Mouse (Mus musculus) hindbrain, embryonic 15.5 days (tissue): ENCODE data around the gene Mapk9. TPM values are rescaled to one million over a fixed set of nuclear protein-coding genes. Genes with fewer than 3 reads are reported as not detected.

Source experiments
- ATAC-seq: fragments of 200-750 bp; cut with Nextera tagmentation; 2 replicates; pipeline ENCODE4 v1.8.0; 2017; ENCODE audit warnings: low read depth, moderate number of reproducible peaks, moderate TSS enrichment; ENCODE audit not compliant: low FRiP score
- H3K27ac ChIP-seq: fragments of 300-500 bp; sonication (generic); replicated peaks from 2 replicates; pipeline ENCODE4 v1.5.1; 2015; ENCODE audit warnings: mild to moderate bottlenecking, inconsistent platforms
- H3K27me3 ChIP-seq: fragments of 300-500 bp; sonication (generic); 2 replicates; pipeline ENCODE4 v1.6.1; 2015; ENCODE audit warnings: control low read depth, inconsistent platforms
- H3K36me3 ChIP-seq: fragments of 300-500 bp; sonication (generic); 2 replicates; pipeline ENCODE4 v1.6.1; 2015; ENCODE audit warnings: control low read depth, inconsistent platforms
- H3K4me1 ChIP-seq: fragments of 300-500 bp; sonication (generic); replicated peaks from 2 replicates; pipeline ENCODE4 v1.6.1; 2015; ENCODE audit warnings: control low read depth, inconsistent platforms
- H3K4me2 ChIP-seq: fragments of 300-500 bp; sonication (generic); 2 replicates; pipeline ENCODE4 v1.6.1; 2015; ENCODE audit warnings: moderate library complexity, mild to moderate bottlenecking, inconsistent platforms
- H3K4me3 ChIP-seq: fragments of 300-500 bp; sonication (generic); 2 replicates; pipeline ENCODE4 v1.5.1; 2015; ENCODE audit warnings: mild to moderate bottlenecking, inconsistent platforms
- H3K9ac ChIP-seq: fragments of 300-500 bp; sonication (generic); 2 replicates; pipeline ENCODE4 v1.6.1; 2015; ENCODE audit warnings: inconsistent platforms
- H3K9me3 ChIP-seq: fragments of 300-500 bp; sonication (generic); 2 replicates; pipeline ENCODE4 v1.6.1; 2016; ENCODE audit warnings: control low read depth, inconsistent platforms
- WGBS: fragments of 180-500 bp; shearing (Covaris S2); methylation state at CpG from one replicate; pipeline ENCODE4 v1.1.7; 2015; 5-methylcytosine and 5-hydroxymethylcytosine counted together
- polyA plus RNA-seq: library from polyadenylated mRNA; unstranded; fragments of >200 nt; fragmentation: Nextera tagmentation; extraction: Ambion mirVana; gene quantifications from 2 replicates; pipeline ENCODE4 v1.2.1, GENCODE M21; 2015

The Mapk9 gene
- polyA plus RNA-seq, 1 experiment from 2014 or later: 69.5 TPM

- peaks cover 20% of the 10 kb centered on the region for H3K4me1 ChIP-seq
- H3K4me2 ChIP-seq: peak overlapping the region; percentile 97
- no peaks in the 10 kb centered on the region for H3K36me3 ChIP-seq
- H3K27me3 ChIP-seq: peaks cover 18% of the 10 kb centered on the region; the same call in 1 of the 2 replicates
- 20% methylated on average over 15 of the region's 15 CpGs for WGBS
- H3K9ac ChIP-seq: peak overlapping the region; percentile 82
- H3K27ac ChIP-seq: no peak overlapping the region
- H3K9me3 ChIP-seq: no peaks in the 10 kb centered on the region
- peak overlapping the region; percentile 83 for H3K4me3 ChIP-seq
- ATAC-seq: peak; percentile 47
Measured at GRCm38 (mm10) chr11:49900962-49901658, 54.6 kb downstream of the Mapk9 start.

- 3% methylated on average over 83 of the region's 99 CpGs for WGBS
- Histone ChIP-seq H3K27me3 (peaks cover 18% of the 10 kb centered on the region; the same call in 1 of the 2 replicates), H3K4me3 (peak within 1 kb of the TSS; percentile 83), H3K27ac (peak within 1 kb of the TSS; percentile 65), H3K4me1 (peaks cover 20% of the 10 kb centered on the region), H3K4me2 (peak within 1 kb of the TSS; percentile 97), H3K36me3 (no peaks in the 10 kb centered on the region), H3K9ac (peak within 1 kb of the TSS; percentile 82), H3K9me3 (no peaks in the 10 kb centered on the region)
- peak; percentile 90 for ATAC-seq
Measured at GRCm38 (mm10) chr11:49901659-49902458, 55.3 kb downstream of the Mapk9 start, which contains the start of gene Rasgef1c. Rasgef1c (plus strand) TSS chr11:49901835.

GRCm38 (mm10) chr11:49903333-49903732 is 56.8 kb downstream of the Mapk9 start:
- no peak for ATAC-seq
- no peaks in the 10 kb centered on the region for H3K9me3 ChIP-seq
- no peaks in the 10 kb centered on the region for H3K36me3 ChIP-seq
- 18% methylated on average over 7 of the region's 7 CpGs for WGBS
- H3K27ac ChIP-seq: no peak overlapping the region
- H3K4me2 ChIP-seq: peak overlapping the region; percentile 97
- peaks cover 18% of the 10 kb centered on the region; the same call in 1 of the 2 replicates for H3K27me3 ChIP-seq
- H3K9ac ChIP-seq: no peak overlapping the region
- H3K4me3 ChIP-seq: no peak overlapping the region
- H3K4me1 ChIP-seq: peaks cover 20% of the 10 kb centered on the region

- no peak overlapping the region for H3K9ac ChIP-seq
Measured at GRCm38 (mm10) chr11:49918521-49919180, 72.1 kb downstream of the Mapk9 start.

GRCm38 (mm10) chr11:49919304-49919703 is 72.8 kb downstream of the Mapk9 start:
- Histone ChIP-seq H3K27me3 (no peaks in the 10 kb centered on the region), H3K27ac (peak overlapping the region; percentile 68; the same call in 1 of the 2 replicates)
- WGBS: 92% methylated on average over 6 of the region's 6 CpGs

More at GRCm38 (mm10) chr11:49918521-49919180, 72.1 kb downstream of the Mapk9 start:
- peaks cover 16% of the 10 kb centered on the region for H3K4me1 ChIP-seq
- H3K27ac ChIP-seq: peak overlapping the region; percentile 68
- no peaks in the 10 kb centered on the region for H3K27me3 ChIP-seq
- H3K4me2 ChIP-seq: peak overlapping the region; percentile 13
- no peak overlapping the region for H3K4me3 ChIP-seq
- H3K9me3 ChIP-seq: no peaks in the 10 kb centered on the region
- ATAC-seq: peak; percentile 68
- WGBS: 27% methylated on average over 15 of the region's 15 CpGs
- no peaks in the 10 kb centered on the region for H3K36me3 ChIP-seq

GRCm38 (mm10) chr11:49923539-49923938 is 77.0 kb downstream of the Mapk9 start:
- WGBS: 82% methylated on average over 9 of the region's 9 CpGs
- Histone ChIP-seq H3K27me3 (no peaks in the 10 kb centered on the region), H3K4me2 (no peak overlapping the region), H3K9ac (no peak overlapping the region), H3K4me3 (no peak overlapping the region), H3K9me3 (no peaks in the 10 kb centered on the region), H3K36me3 (no peaks in the 10 kb centered on the region), H3K4me1 (peaks cover 31% of the 10 kb centered on the region), H3K27ac (no peak overlapping the region)
- no peak for ATAC-seq

More at GRCm38 (mm10) chr11:49919304-49919703, 72.8 kb downstream of the Mapk9 start:
- H3K4me1 ChIP-seq: peaks cover 16% of the 10 kb centered on the region
- ATAC-seq: no peak
- H3K9me3 ChIP-seq: no peaks in the 10 kb centered on the region
- no peak overlapping the region for H3K4me3 ChIP-seq
- no peak overlapping the region for H3K9ac ChIP-seq
- 0 out of 2 replicates have a peak overlapping the region, but pooled peaks have one; percentile 13 for H3K4me2 ChIP-seq
- H3K36me3 ChIP-seq: no peaks in the 10 kb centered on the region

GRCm38 (mm10) chr11:49926183-49926582 is 79.6 kb downstream of the Mapk9 start:
- WGBS: 82% methylated on average over 7 of the region's 7 CpGs
- Histone ChIP-seq H3K9ac (no peak overlapping the region), H3K4me3 (no peak overlapping the region), H3K36me3 (no peaks in the 10 kb centered on the region), H3K4me1 (peaks cover 28% of the 10 kb centered on the region), H3K27me3 (no peaks in the 10 kb centered on the region), H3K4me2 (no peak overlapping the region), H3K27ac (0 out of 2 replicates have a peak overlapping the region, but pooled peaks have one; percentile 72), H3K9me3 (no peaks in the 10 kb centered on the region)
- no peak for ATAC-seq

- 21% methylated on average over 4 of the region's 4 CpGs for whole genome bisulfite sequencing
- H3K9me3 ChIP-seq: no peaks in the 10 kb centered on the region
- no peaks in the 10 kb centered on the region for H3K27me3 ChIP-seq
- ATAC-seq: peak; percentile 80; the same call in 1 of the 2 replicates
- H3K36me3 ChIP-seq: no peaks in the 10 kb centered on the region
- H3K9ac ChIP-seq: no peak overlapping the region
- peaks cover 38% of the 10 kb centered on the region for H3K4me1 ChIP-seq
- peak overlapping the region; percentile 72 for H3K27ac ChIP-seq
- H3K4me2 ChIP-seq: peak overlapping the region; percentile 37
- H3K4me3 ChIP-seq: no peak overlapping the region
Measured at GRCm38 (mm10) chr11:49927169-49927568, 80.6 kb downstream of the Mapk9 start.

- WGBS: 57% methylated on average over 6 of the region's 6 CpGs
- H3K4me2 ChIP-seq: no peak overlapping the region
- no peaks in the 10 kb centered on the region for H3K27me3 ChIP-seq
- no peaks in the 10 kb centered on the region for H3K9me3 ChIP-seq
- no peaks in the 10 kb centered on the region for H3K36me3 ChIP-seq
- H3K4me1 ChIP-seq: peaks cover 43% of the 10 kb centered on the region
- ATAC-seq: no peak
- H3K4me3 ChIP-seq: no peak overlapping the region
- H3K9ac ChIP-seq: no peak overlapping the region
- H3K27ac ChIP-seq: peak overlapping the region; percentile 72
Measured at GRCm38 (mm10) chr11:49927670-49928069, 81.1 kb downstream of the Mapk9 start.

- H3K36me3 ChIP-seq: no peaks in the 10 kb centered on the region
- no peaks in the 10 kb centered on the region for H3K9me3 ChIP-seq
- peaks cover 50% of the 10 kb centered on the region for H3K4me1 ChIP-seq
- no peak overlapping the region for H3K4me3 ChIP-seq
- H3K27ac ChIP-seq: peak overlapping the region; percentile 70
- H3K4me2 ChIP-seq: no peak overlapping the region
- WGBS: 19% methylated on average over 5 of the region's 5 CpGs
- ATAC-seq: no peak
- H3K9ac ChIP-seq: no peak overlapping the region
- H3K27me3 ChIP-seq: no peaks in the 10 kb centered on the region
Measured at GRCm38 (mm10) chr11:49931037-49931625, 84.6 kb downstream of the Mapk9 start.

- Histone ChIP-seq H3K4me2 (no peak overlapping the region), H3K4me1 (peaks cover 43% of the 10 kb centered on the region), H3K4me3 (no peak overlapping the region), H3K27ac (no peak overlapping the region; the same call in 1 of the 2 replicates), H3K9ac (no peak overlapping the region), H3K36me3 (no peaks in the 10 kb centered on the region), H3K9me3 (no peaks in the 10 kb centered on the region), H3K27me3 (no peaks in the 10 kb centered on the region)
- WGBS: 12% methylated on average over 7 of the region's 7 CpGs
- ATAC-seq: peak; percentile 74
Measured at GRCm38 (mm10) chr11:49931853-49932252, 85.3 kb downstream of the Mapk9 start.
